Mouse (Mus musculus) MEL-GATA-1-ER (cell line): ENCODE data around the gene Rgl3.

ENCODE experiments used
- DNase-seq: peaks from one replicate; pipeline ENCODE4 v3.0.0-alpha.2; 2012; ENCODE audit warnings: low read depth; ENCODE audit errors: extremely low read depth

Gene Rgl3

DNA sequence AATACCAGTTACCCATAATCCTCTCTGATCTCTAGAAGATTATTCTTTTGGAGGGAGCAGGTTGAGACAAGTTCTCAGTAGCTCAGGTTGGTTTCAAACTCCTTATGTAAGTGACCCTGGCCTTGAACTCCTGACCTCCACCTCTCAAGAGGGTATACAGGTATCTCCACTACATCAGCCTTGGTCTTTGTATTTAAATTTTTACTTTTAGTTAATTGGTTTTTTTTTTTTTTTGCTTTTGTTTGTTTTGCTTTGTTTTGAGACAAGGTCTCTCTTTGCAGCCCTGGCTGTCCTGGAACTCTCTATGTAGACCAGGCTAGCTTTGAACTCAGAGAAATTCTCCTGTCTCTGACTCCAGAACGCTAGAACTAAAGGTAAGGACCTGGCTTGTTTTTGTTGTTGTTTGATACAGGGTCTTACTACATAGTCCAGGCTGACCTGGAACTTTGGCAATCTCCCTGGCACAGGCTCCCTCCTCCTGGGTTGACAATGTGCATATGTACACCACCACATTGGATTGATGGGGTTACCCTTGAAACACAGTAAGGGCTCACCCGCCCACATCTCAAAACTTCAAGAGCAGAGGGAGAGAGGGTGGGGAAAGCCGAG lies 65.7 kb downstream of the Rgl3 start:
- no peak for DNase-seq

DNA sequence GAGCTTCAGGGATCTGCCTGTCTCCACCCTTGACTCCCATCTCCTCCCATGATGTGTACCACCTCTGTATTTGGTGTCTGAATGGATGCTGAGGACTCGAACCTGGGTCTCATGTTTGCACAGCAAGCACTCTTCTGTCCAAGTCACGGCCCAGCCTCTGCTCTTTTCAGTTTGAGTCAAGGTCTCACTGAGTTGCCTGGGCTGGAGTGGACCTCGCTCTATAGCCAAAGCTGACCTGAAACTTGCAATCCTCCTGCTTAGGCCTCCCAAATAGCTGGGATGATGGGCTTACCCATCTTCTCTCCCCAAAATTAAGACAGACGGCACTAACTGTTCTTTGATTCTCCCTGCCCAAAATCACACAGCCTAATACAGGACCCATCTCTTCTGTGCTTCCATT lies 66.2 kb downstream of the Rgl3 start:
- DNase-seq, result no peak
